Mouse (Mus musculus) stomach, postnatal 0 days (tissue): ENCODE results near the gene Ugt1a5. TPM values are rescaled to one million over a fixed set of nuclear protein-coding genes. Genes with fewer than 3 reads are reported as not detected.
"Not testable (repeated sequence)": the region's sequence is repeated elsewhere in the genome, so short reads cannot be mapped to it uniquely, and the experiment has no call there.

ENCODE experiments used
- ATAC-seq: fragments of 200-750 bp; cut with Nextera tagmentation; 2 replicates; pipeline ENCODE4 v1.8.0; 2017; ENCODE audit not compliant: low FRiP score, low TSS enrichment
- DNase-seq: peaks from one replicate; pipeline ENCODE4 v3.0.0-alpha.2; 2016; ENCODE audit warnings: low spot score
- H3K27ac ChIP-seq: fragments of 300-500 bp; sonication (generic); replicated peaks from 2 replicates; pipeline ENCODE4 v1.5.1; 2014; ENCODE audit warnings: mild to moderate bottlenecking, control low read depth
- H3K27me3 ChIP-seq: fragments of 300-500 bp; sonication (generic); 2 replicates; pipeline ENCODE4 v1.6.1; 2014; ENCODE audit warnings: low read length; ENCODE audit not compliant: control insufficient read depth, insufficient read depth
- H3K36me3 ChIP-seq: fragments of 300-500 bp; sonication (generic); 2 replicates; pipeline ENCODE4 v1.6.1; 2014; ENCODE audit warnings: low read length, mixed read lengths; ENCODE audit not compliant: control insufficient read depth, insufficient read depth
- H3K4me1 ChIP-seq: fragments of 300-500 bp; sonication (generic); replicated peaks from 2 replicates; pipeline ENCODE4 v1.6.1; 2014; ENCODE audit warnings: antibody characterized with exemption; ENCODE audit not compliant: control insufficient read depth, insufficient read depth
- H3K4me2 ChIP-seq: fragments of 300-500 bp; sonication (generic); replicated peaks from 2 replicates; pipeline ENCODE4 v1.6.1; 2014; ENCODE audit warnings: low read depth, mild to moderate bottlenecking, control low read depth, moderate library complexity
- H3K4me3 ChIP-seq: fragments of 300-500 bp; sonication (generic); 2 replicates; pipeline ENCODE4 v1.5.1; 2014; ENCODE audit warnings: low read depth, low read length, control low read depth
- H3K9ac ChIP-seq: fragments of 300-500 bp; sonication (generic); 2 replicates; pipeline ENCODE4 v1.6.1; 2014; ENCODE audit warnings: mild to moderate bottlenecking, low read length, control low read depth, mixed read lengths
- H3K9me3 ChIP-seq: fragments of 300-500 bp; sonication (generic); 2 replicates; pipeline ENCODE4 v1.6.1; 2016; ENCODE audit warnings: low read length; ENCODE audit not compliant: control insufficient read depth
- CTCF ChIP-seq: IDR thresholded peaks from 2 replicates; pipeline ENCODE4 v1.5.1; 2016; ENCODE audit warnings: antibody characterized with exemption, low read depth, mild to moderate bottlenecking, moderate library complexity
- EP300 ChIP-seq: optimal IDR thresholded peaks from 2 replicates; pipeline ENCODE3; 2016; ENCODE audit warnings: antibody characterized with exemption
- WGBS: fragments of 180-500 bp; shearing (Covaris S2); extraction: QIAGEN DNeasy Blood & Tissue Kit; methylation state at CpG from one replicate; pipeline ENCODE4 v1.1.7; 2014; 5-methylcytosine and 5-hydroxymethylcytosine counted together
- polyA plus RNA-seq: library from polyadenylated mRNA; unstranded; fragments of >200 nt; fragmentation: Nextera tagmentation; extraction: Ambion mirVana; gene quantifications from 2 replicates; pipeline ENCODE4 v1.2.1, GENCODE M21; 2015

Gene Ugt1a5
- polyA plus RNA-seq, 1 experiment from 2014 or later, result not detected

DNA sequence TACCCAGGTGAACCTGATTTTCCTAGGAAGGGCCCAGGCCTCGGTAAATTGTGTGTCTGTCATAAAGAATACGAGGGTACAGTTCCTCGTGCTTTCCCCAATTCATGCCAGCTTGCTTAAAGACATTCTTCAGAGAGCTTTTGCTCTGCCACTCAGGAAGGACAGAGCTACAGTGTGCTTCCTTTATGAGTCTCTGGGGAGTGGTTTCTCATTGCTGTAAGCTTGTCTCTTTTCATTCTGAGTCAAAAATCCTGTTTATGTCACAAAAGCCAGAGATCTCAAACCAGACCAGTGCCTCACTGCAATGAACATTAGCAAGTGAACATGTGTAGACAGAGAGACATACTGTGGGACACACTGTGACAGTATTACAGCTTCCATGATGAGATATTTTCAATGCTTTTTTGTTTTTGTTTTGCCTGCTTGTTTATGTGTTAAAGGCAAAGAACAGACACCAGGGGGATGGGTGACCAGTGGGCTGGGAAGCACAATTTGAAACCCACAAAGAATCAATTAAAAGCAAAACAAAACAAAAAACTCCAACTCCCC, 31.8 kb upstream of the Ugt1a5 start:
- Histone ChIP-seq H3K27me3 (no peaks in the 10 kb centered on the region), H3K4me2 (0 out of 2 replicates have a peak overlapping the region, but pooled peaks have one; percentile 18), H3K4me1 (no peaks in the 10 kb centered on the region), H3K36me3 (no peaks in the 10 kb centered on the region), H3K27ac (peak overlapping the region; percentile 85), H3K9ac (no peak overlapping the region), H3K4me3 (no peak overlapping the region), H3K9me3 (no peaks in the 10 kb centered on the region)
- TF ChIP-seq CTCF (no peak), EP300 (no peak)
- 55% methylated on average over 3 of the region's 3 CpGs for WGBS
- DNase-seq (no peak), ATAC-seq (no peak)

DNA sequence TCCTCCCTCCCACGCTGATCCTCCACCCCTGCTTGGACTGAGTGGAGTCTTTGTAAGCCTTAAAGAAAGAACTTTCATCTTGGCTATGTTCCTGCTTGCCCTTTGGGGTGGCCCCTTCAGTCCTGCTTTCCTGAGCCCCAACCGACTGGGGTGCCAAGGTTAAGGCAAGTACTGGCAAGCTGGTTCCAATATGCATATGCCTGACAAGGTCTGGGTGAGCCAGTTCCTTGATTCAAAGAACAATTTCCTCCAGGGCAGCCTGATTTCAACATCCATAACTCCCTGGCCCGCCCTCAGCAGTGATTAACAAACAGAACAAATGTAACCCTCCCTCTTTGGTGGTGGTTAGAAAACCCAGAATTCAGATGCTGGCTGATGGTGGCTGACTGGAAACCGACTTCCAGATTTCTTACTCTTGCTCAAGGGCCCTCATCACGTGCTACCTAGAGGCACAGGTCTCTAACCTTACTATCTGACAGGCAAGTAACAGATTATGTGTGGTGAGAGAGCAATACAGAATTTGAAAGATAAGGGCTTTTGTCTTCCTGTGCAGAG, 31.3 kb upstream of the Ugt1a5 start, which contains the start of gene Ugt1a6a:
Gene Ugt1a6a (plus strand): TSS at position 353 of the 555 bp plus-strand sequence.
- H3K9ac ChIP-seq, H3K4me1 ChIP-seq, H3K9me3 ChIP-seq, H3K36me3 ChIP-seq, H3K27me3 ChIP-seq, H3K4me3 ChIP-seq: not testable (repeated sequence)
- ATAC-seq (peak; percentile 76), DNase-seq (peak; percentile 53)
- Histone ChIP-seq H3K4me2 (peak within 1 kb of the TSS; percentile 35), H3K27ac (peak within 1 kb of the TSS; percentile 85)
- WGBS, result 21% methylated on average over 5 of the region's 5 CpGs

DNA sequence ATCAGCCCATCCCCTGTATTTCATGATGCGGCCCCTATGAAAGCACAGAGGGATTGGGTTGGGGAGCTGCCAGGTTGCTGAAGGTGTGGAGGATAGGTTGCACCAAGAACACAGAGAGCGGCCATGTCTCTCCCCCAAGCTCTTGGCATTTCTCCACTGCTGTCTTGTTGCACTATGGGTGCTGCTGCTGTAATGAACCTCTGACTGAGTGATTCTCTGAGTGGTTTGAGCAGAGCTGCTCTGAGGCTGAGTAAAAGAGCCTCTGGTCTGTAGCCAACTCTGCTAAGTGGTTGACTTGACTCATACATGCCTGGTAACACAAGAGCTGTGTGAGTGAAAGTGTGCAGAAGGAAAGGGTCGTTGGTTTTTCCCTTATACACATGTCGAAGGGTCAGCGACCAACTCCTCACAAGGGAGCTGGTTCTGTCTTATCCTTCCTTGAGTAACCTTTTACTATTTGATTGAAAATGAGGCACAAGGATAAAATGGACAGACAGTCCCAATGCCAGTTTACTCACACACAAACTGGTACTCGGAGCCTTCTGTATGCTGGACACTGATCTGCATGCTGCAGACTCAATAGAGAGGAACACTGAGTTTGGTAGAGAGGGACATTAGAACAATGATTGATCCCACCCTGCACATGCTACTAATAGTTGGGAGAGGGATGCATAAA, 30.4 kb upstream of the Ugt1a5 start:
- DNase-seq, H3K9ac ChIP-seq, H3K27me3 ChIP-seq, H3K9me3 ChIP-seq, H3K4me3 ChIP-seq, H3K4me1 ChIP-seq, H3K36me3 ChIP-seq: not testable (repeated sequence)
- ATAC-seq, result peak; percentile 38
- 68% methylated on average over 5 of the region's 6 CpGs for WGBS
- Histone ChIP-seq H3K4me2 (peak overlapping the region; percentile 35), H3K27ac (peak overlapping the region; percentile 45; the same call in 1 of the 2 replicates)

DNA sequence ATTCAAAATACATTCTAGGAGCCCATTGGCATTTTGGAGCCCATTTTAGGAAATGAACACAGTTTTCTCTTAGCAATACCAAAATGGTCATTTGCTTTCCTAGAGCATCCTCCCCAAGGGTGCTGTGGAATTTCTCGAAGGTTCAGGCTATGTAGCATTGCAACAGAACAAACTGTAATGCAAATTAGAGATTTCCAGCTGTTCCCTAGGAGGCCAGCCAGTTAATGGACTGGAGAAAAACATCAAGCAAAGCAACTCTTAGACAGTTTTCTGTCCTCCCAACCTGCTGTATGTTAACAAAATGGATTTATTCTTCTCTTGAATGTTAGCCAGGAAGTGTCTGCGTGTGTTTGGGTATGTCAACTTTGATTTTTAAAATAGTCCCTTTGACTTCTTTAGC, 29.2 kb upstream of the Ugt1a5 start:
- Histone ChIP-seq H3K4me3 (no peak overlapping the region), H3K9me3 (no peaks in the 10 kb centered on the region), H3K4me2 (no peak overlapping the region), H3K27me3 (no peaks in the 10 kb centered on the region), H3K4me1 (no peaks in the 10 kb centered on the region), H3K9ac (no peak overlapping the region), H3K27ac (no peak overlapping the region), H3K36me3 (no peaks in the 10 kb centered on the region)
- TF ChIP-seq EP300 (no peak), CTCF (no peak)
- 48% methylated on average over 2 of the region's 2 CpGs for WGBS
- ATAC-seq (no peak), DNase-seq (no peak)

DNA sequence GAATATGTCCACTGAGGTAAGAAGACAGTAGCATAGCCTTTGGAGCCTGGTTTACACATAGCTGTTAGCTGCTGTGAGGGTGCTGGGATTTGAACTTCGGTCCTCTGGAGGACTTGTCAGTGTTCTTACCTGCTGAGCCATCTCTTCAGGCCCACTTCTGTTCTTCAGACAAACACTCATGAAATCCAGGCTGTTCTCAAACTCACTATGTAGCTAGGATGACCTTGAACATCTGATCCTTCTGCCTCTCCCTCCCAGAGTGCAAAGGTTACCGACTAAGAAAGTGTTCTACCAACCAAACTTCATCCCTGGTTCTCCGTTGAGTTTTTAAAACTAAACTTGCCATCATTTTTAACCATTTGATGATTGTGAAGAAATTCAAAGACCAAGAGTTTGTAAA, 28.5 kb upstream of the Ugt1a5 start:
- H3K27me3 ChIP-seq, result no peaks in the 10 kb centered on the region
- TF ChIP-seq CTCF, result no peak
- TF ChIP-seq EP300, result no peak
- no peak overlapping the region for H3K9ac ChIP-seq
- ATAC-seq (no peak), DNase-seq (peak; percentile 2)
- no peak overlapping the region for H3K27ac ChIP-seq
- H3K36me3 ChIP-seq, result no peaks in the 10 kb centered on the region
- no peaks in the 10 kb centered on the region for H3K4me1 ChIP-seq
- no peak overlapping the region for H3K4me2 ChIP-seq
- H3K4me3 ChIP-seq, result no peak overlapping the region
- WGBS, result 79% methylated on average over 3 of the region's 3 CpGs
- no peaks in the 10 kb centered on the region for H3K9me3 ChIP-seq

DNA sequence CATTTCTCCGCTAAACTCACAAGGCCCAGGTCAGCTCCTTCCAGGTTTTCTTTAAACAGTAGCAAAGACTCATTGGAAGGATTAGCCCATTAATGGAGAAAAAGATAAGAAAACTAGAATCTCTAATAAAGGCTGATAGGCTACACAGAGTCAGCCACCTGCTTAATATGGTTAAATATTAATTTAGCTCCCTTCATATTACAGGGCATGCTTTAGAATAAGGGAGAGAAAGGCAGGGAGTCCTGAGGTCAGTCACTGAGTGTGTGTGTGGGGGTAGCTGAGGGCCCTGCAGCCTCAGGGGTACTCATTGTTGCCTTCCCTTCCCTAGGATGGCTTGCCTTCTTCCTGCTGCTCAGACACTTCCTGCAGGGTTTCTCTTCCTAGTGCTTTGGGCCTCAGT, 27.7 kb upstream of the Ugt1a5 start:
- Histone ChIP-seq H3K36me3 (no peaks in the 10 kb centered on the region), H3K27me3 (no peaks in the 10 kb centered on the region), H3K4me3 (no peak overlapping the region), H3K9ac (no peak overlapping the region), H3K4me1 (no peaks in the 10 kb centered on the region), H3K27ac (no peak overlapping the region), H3K9me3 (no peaks in the 10 kb centered on the region), H3K4me2 (no peak overlapping the region)
- 72% methylated on average over 1 of the region's 1 CpGs for WGBS
- ATAC-seq (no peak), DNase-seq (peak; percentile 9)
- no peak for TF ChIP-seq CTCF
- TF ChIP-seq EP300, result no peak

DNA sequence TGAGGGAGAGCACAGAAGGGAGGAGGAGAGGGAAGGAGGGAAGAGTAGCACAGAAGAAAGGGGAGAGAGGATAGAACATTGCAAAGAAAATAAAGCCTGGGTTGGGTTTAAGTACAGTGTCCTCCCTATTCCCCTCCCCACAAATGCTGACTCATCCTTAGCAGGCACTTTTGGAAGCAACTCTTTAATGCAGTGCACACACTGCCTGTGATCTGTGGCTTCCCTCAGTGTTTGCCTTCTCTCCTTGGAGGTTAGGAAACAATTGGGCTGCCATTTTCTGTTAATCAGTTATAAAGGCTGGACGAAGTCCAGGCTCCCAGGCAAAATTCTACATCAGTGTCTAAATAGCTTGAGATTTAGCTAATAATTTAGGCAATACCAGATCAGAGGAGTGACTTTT, 25.3 kb upstream of the Ugt1a5 start:
- not testable (repeated sequence) for H3K27ac ChIP-seq, H3K9me3 ChIP-seq, H3K36me3 ChIP-seq, H3K27me3 ChIP-seq, H3K4me2 ChIP-seq, H3K4me1 ChIP-seq, H3K4me3 ChIP-seq, H3K9ac ChIP-seq
- WGBS, result 27% methylated on average over 1 of the region's 1 CpGs
- peak; percentile 10 for DNase-seq
- peak; percentile 88 for ATAC-seq
